Mouse (Mus musculus) kidney, postnatal 10 days (tissue): ENCODE measurements around the gene Olfr365.

Experiments
- DNase-seq: peaks from one replicate; pipeline ENCODE4 v3.0.0; 2021; ENCODE audit warnings: mixed read lengths

The Olfr365 gene

GRCm38 (mm10) chr2:37187898-37188297 is at the start of gene Olfr365:
Gene Olfr365 (plus strand): TSS chr2:37188198.
- no peak for DNase-seq

GRCm38 (mm10) chr2:37139022-37139421 is 49.0 kb upstream of the Olfr365 start, which contains the start of gene Olfr364-ps1:
Gene Olfr364-ps1 (plus strand): TSS chr2:37139322.
- no peak for DNase-seq

GRCm38 (mm10) chr2:37211274-37211673 is 23.3 kb downstream of the Olfr365 start, which contains the start of gene Olfr366:
Gene Olfr366 (plus strand): TSS chr2:37211574.
- DNase-seq, result no peak
